Mouse (Mus musculus) brain, adult 2 months (tissue): ENCODE measurements at regions not wholly inside any gene's neighbourhood (a gene's known extent, or its start where the extent isn't known, plus 50 kb on each side); places are given as distances from the start of the nearest gene placed in this dataset.

Experiments
- DNase-seq: peaks from one replicate; pipeline ENCODE4 v3.0.0; 2011; ENCODE audit warnings: low read depth, low spot score

GRCm38 (mm10) chr6:109370286-109370685, 541.8 kb downstream of the Edem1 start:
- no peak for DNase-seq

GRCm38 (mm10) chr6:109371931-109372330, 543.5 kb downstream of the Edem1 start:
- DNase-seq: no peak

- DNase-seq: peak; percentile 8
Measured at GRCm38 (mm10) chr6:109387212-109387611, 558.8 kb downstream of the Edem1 start.

- no peak for DNase-seq
Measured at GRCm38 (mm10) chr6:109389781-109390180, 561.3 kb downstream of the Edem1 start.

- peak; percentile 31 for DNase-seq
Measured at GRCm38 (mm10) chr6:109398690-109399089, 570.2 kb downstream of the Edem1 start.

- DNase-seq: no peak
Measured at GRCm38 (mm10) chr6:109419505-109420239, 591.2 kb downstream of the Edem1 start.

GRCm38 (mm10) chr6:109433596-109433995, 605.2 kb downstream of the Edem1 start:
- peak; percentile 5 for DNase-seq
